Mouse (Mus musculus) heart, postnatal 14 days (tissue): ENCODE results near the gene Amph. TPM values are rescaled to one million over a fixed set of nuclear protein-coding genes. Genes with fewer than 3 reads are reported as not detected.

Experiments
- total RNA-seq, 2 experiments: library from RNA; stranded (reverse); gene quantifications; 2 replicates each; pipeline ENCODE4 v1.2.3; 2021

The Amph gene
- total RNA-seq, 2 experiments from 2014 or later: 0.90 to 1.5 TPM

Other genes starting within 250 kb of the Amph start
- 10 to 100 TPM; 32.7 to 35.2 TPM for gene Vps41, start 230.9 kb upstream of the Amph start, total RNA-seq